In genomic region chr7:137575491-137575890, GRCm38 (mm10) we compare ENCODE assay signal across 26 mouse cellular contexts.
DNase-seq lines count a peak whose midpoint lies in the region; ATAC-seq and TF ChIP-seq lines count a peak whose summit lies in the region.
"Had no signal": no experiment of that assay in that cellular context is flagged by ENCODE, and none has a peak within 500 bp of the region (broad histone marks: within the 10 kb centered on the region; RNA-seq: fewer than 3 reads in every experiment).

No protein-coding gene starts in this region.

- no peaks in the 10 kb centered on the region for H3K36me3 ChIP-seq in splenic B cell, adult 2 months (ENCODE audit: control insufficient read depth, insufficient read depth, low read length, poor library complexity, severe bottlenecking)
- H3K36me3 ChIP-seq in liver, embryonic 11.5 days (ENCODE audit: control insufficient read depth, insufficient read depth, low read length): no peaks in the 10 kb centered on the region
- H3K36me3 ChIP-seq: embryonic facial prominence, embryonic 13.5 days; embryonic facial prominence, embryonic 15.5 days; forebrain, embryonic 10.5 days; forebrain, embryonic 12.5 days; G1E had no signal

- H3K9ac ChIP-seq in liver, embryonic 11.5 days (ENCODE audit: low read depth, low read length): no peak overlapping the region
- H3K9ac ChIP-seq: embryonic facial prominence, embryonic 13.5 days; embryonic facial prominence, embryonic 15.5 days; forebrain, embryonic 12.5 days had no signal

- H3K4me2 ChIP-seq in liver, embryonic 11.5 days: no peak overlapping the region
- H3K4me2 ChIP-seq: embryonic facial prominence, embryonic 13.5 days; embryonic facial prominence, embryonic 15.5 days; forebrain, embryonic 12.5 days had no signal

- DNase-seq in spleen, postnatal 36 days (ENCODE audit: low spot score in 2 of 2): peak; percentile 13 to 22
- no peak for DNase-seq in spleen, adult 12 weeks (ENCODE audit: low spot score)
- DNase-seq in B cell, adult 2 months: peak; percentile 56 to 60
- peak; percentile 59 for DNase-seq in splenic B cell, adult 2 months (ENCODE audit: low read depth, low spot score)
- DNase-seq in liver, embryonic 11.5 days (ENCODE audit: low spot score): no peak
- no peak for DNase-seq in urinary bladder, postnatal 14 days (ENCODE audit: low spot score)
- DNase-seq: adrenal gland, adult 8-10 months; adrenal gland, postnatal 36 days; cerebellum, adult 11 months; cerebellum, adult 18-20 months; cerebellum, adult 8-10 months; cerebellum, adult 9-11 months; cerebellum, postnatal 14 days; cerebellum, postnatal 36 days; embryo, embryonic 11 days had no signal

- no peak for TF ChIP-seq CTCF in bone marrow, adult 2 months (IDR thresholded peaks at IDR 0.05; ENCODE audit: control insufficient read depth, insufficient read depth, low read length)

- H3K9me3 ChIP-seq in liver, embryonic 11.5 days (ENCODE audit: control insufficient read depth, low read length): no peaks in the 10 kb centered on the region
- H3K9me3 ChIP-seq: embryonic facial prominence, embryonic 13.5 days; embryonic facial prominence, embryonic 15.5 days; forebrain, embryonic 10.5 days; forebrain, embryonic 12.5 days had no signal

- peak overlapping the region; percentile 29; the same call in 1 of the 2 replicates for H3K27ac ChIP-seq in bone marrow, adult 2 months (ENCODE audit: control insufficient read depth, insufficient read depth, low read depth, low read length, poor library complexity)
- no peak overlapping the region for H3K27ac ChIP-seq in liver, embryonic 11.5 days (ENCODE audit: low read depth, low read length)
- H3K27ac ChIP-seq: embryonic facial prominence, embryonic 13.5 days; embryonic facial prominence, embryonic 15.5 days; forebrain, embryonic 10.5 days; forebrain, embryonic 12.5 days had no signal

- no peak overlapping the region for H3K4me3 ChIP-seq in bone marrow, adult 2 months (replicated peaks; ENCODE audit: control insufficient read depth, low read depth, low read length)
- no peak overlapping the region for H3K4me3 ChIP-seq in liver, embryonic 11.5 days (ENCODE audit: low read depth, low read length)
- H3K4me3 ChIP-seq: embryonic facial prominence, embryonic 13.5 days; embryonic facial prominence, embryonic 15.5 days; erythroblast, embryonic 14.5 days; forebrain, embryonic 10.5 days; forebrain, embryonic 12.5 days had no signal

- H3K27me3 ChIP-seq in splenic B cell, adult 2 months (ENCODE audit: control insufficient read depth, insufficient read depth, low read length, poor library complexity, severe bottlenecking): no peaks in the 10 kb centered on the region
- H3K27me3 ChIP-seq in liver, embryonic 11.5 days (replicated peaks; ENCODE audit: control insufficient read depth, insufficient read depth, low read length): no peaks in the 10 kb centered on the region
- H3K27me3 ChIP-seq: embryonic facial prominence, embryonic 13.5 days; embryonic facial prominence, embryonic 15.5 days; forebrain, embryonic 12.5 days; Patski had no signal

- peaks cover 3% of the 10 kb centered on the region for H3K4me1 ChIP-seq in bone marrow, adult 2 months (ENCODE audit: control insufficient read depth, insufficient read depth, low read length)
- no peaks in the 10 kb centered on the region for H3K4me1 ChIP-seq in liver, embryonic 11.5 days (replicated peaks; ENCODE audit: control insufficient read depth, insufficient read depth, low read length)
- H3K4me1 ChIP-seq: embryonic facial prominence, embryonic 13.5 days; embryonic facial prominence, embryonic 15.5 days; forebrain, embryonic 10.5 days; forebrain, embryonic 12.5 days had no signal

- ATAC-seq in liver, embryonic 11.5 days (replicated peaks; ENCODE audit: low FRiP score): no peak
- no peak for ATAC-seq in frontal cortex, adult (ENCODE audit: low TSS enrichment)
- ATAC-seq: forebrain, embryonic 14.5 days; forebrain, embryonic 16.5 days; Patski had no signal

- 67% methylated on average over 3 of the region's 3 CpGs for WGBS in bone marrow, adult 2 months
- 70% methylated on average over 3 of the region's 3 CpGs for WGBS in liver, embryonic 11.5 days

- TF ChIP-seq POLR2A in bone marrow, adult 2 months (IDR thresholded peaks at IDR 0.05; ENCODE audit: borderline replicate concordance, control insufficient read depth, low read depth, low read length): no peak

Comparison
In these comparisons a context has a peak if more than half of its experiments do, and no peak if none do; other contexts are left out.
1. DNase-seq: peak in spleen, postnatal 36 days (2 of 2), B cell, adult 2 months (2 of 2) and splenic B cell, adult 2 months (single experiment); none in spleen, adult 12 weeks (single experiment), liver, embryonic 11.5 days (single experiment) and urinary bladder, postnatal 14 days (single experiment).